Mouse (Mus musculus): ENCODE measurements around the gene Naaladl2.
A peak's percentile ranks its signal among the peaks of the same experiment; 100 is the strongest.

The Naaladl2 gene

GRCm38 (mm10) chr3:24938507-24939182 lies 205.4 kb downstream of the Naaladl2 start:
- no peak for DNase-seq (ENCODE audit: low spot score)

GRCm38 (mm10) chr3:24921811-24922210 lies 222.2 kb downstream of the Naaladl2 start:
- peak; percentile 27 for DNase-seq (ENCODE audit: low spot score)

GRCm38 (mm10) chr3:24921401-24921800 lies 222.7 kb downstream of the Naaladl2 start:
- DNase-seq (ENCODE audit: low spot score), result peak; percentile 32

GRCm38 (mm10) chr3:24905425-24905960 lies 238.6 kb downstream of the Naaladl2 start:
- DNase-seq (ENCODE audit: low spot score), result no peak

- DNase-seq (ENCODE audit: low spot score), result no peak
These were observed 255.3 kb downstream of the Naaladl2 start for GRCm38 (mm10) chr3:24888801-24889200.

- no peak for DNase-seq (ENCODE audit: low spot score)
These were observed 271.8 kb downstream of the Naaladl2 start for GRCm38 (mm10) chr3:24872254-24872653.

- no peak for DNase-seq (ENCODE audit: low spot score)
These were observed 291.1 kb downstream of the Naaladl2 start for GRCm38 (mm10) chr3:24852936-24853335.

GRCm38 (mm10) chr3:24796739-24797138 lies 347.3 kb downstream of the Naaladl2 start:
- DNase-seq (ENCODE audit: low spot score), result no peak

GRCm38 (mm10) chr3:24787451-24788148 lies 356.5 kb downstream of the Naaladl2 start:
- no peak for DNase-seq (ENCODE audit: low spot score)

- no peak for DNase-seq (ENCODE audit: low spot score)
These were observed 360.0 kb downstream of the Naaladl2 start for GRCm38 (mm10) chr3:24784108-24784507.

- DNase-seq (ENCODE audit: low spot score), result no peak
These were observed 360.6 kb downstream of the Naaladl2 start for GRCm38 (mm10) chr3:24783462-24783829.

- no peak for DNase-seq (ENCODE audit: low spot score)
These were observed 361.1 kb downstream of the Naaladl2 start for GRCm38 (mm10) chr3:24782784-24783461.

- DNase-seq (ENCODE audit: low spot score), result no peak
These were observed 362.4 kb downstream of the Naaladl2 start for GRCm38 (mm10) chr3:24781687-24782086.

GRCm38 (mm10) chr3:24778416-24778815 lies 365.6 kb downstream of the Naaladl2 start:
- no peak for DNase-seq (ENCODE audit: low spot score)

GRCm38 (mm10) chr3:24749055-24749454 lies 395.0 kb downstream of the Naaladl2 start:
- no peak for DNase-seq (ENCODE audit: low spot score)

GRCm38 (mm10) chr3:24747182-24747856 lies 396.7 kb downstream of the Naaladl2 start:
- DNase-seq (ENCODE audit: low spot score), result no peak

GRCm38 (mm10) chr3:24743946-24744345 lies 400.1 kb downstream of the Naaladl2 start:
- DNase-seq (ENCODE audit: low spot score), result no peak

GRCm38 (mm10) chr3:24719181-24719749 lies 424.8 kb downstream of the Naaladl2 start:
- no peak for DNase-seq (ENCODE audit: low spot score)

- no peak for DNase-seq (ENCODE audit: low spot score)
These were observed 429.3 kb downstream of the Naaladl2 start for GRCm38 (mm10) chr3:24714770-24715169.

GRCm38 (mm10) chr3:24705778-24706423 lies 438.2 kb downstream of the Naaladl2 start:
- DNase-seq (ENCODE audit: low spot score), result no peak

GRCm38 (mm10) chr3:24690162-24690915 lies 453.7 kb downstream of the Naaladl2 start:
- DNase-seq (ENCODE audit: low spot score), result no peak
